Mouse (Mus musculus) B cell, adult 2 months (primary cell): ENCODE results near the gene Pbx3.

Experiments
- DNase-seq, 2 experiments: peaks; one replicate each; pipeline ENCODE4 v3.0.0; 2022

Pbx3 gene

DNA sequence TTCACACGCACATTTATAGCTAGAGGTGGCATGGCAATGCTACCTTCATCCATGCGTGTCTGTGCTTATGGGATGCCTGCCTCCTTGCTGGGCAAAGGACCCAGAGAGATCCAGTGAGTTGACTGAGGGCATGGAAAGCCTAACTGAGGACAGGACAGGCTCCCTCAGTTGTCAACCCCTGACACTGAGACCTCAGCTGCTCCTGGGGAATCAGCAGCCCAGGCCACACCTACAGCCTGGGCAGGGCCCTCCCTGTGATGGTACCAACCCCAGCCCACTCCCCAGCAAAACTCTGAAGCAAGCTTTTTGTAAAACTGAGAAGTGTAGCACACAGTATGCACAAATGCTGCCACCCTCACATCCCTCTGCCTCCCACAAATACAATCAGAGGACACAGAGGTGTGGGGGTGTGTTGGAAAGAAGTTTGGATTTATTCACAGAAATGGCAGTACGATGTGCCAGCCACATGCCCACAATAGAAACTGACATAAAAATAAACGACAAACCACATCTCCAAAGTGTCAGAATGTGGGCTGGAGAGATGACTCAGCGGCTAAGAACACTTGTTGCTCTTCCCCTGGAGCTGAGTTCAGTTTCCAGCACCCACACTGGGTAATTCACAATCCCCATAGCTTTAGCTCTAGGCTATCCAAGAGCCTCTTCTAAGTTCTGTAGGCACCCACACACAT is 233.3 kb downstream of the Pbx3 start:
- no peak for DNase-seq

DNA sequence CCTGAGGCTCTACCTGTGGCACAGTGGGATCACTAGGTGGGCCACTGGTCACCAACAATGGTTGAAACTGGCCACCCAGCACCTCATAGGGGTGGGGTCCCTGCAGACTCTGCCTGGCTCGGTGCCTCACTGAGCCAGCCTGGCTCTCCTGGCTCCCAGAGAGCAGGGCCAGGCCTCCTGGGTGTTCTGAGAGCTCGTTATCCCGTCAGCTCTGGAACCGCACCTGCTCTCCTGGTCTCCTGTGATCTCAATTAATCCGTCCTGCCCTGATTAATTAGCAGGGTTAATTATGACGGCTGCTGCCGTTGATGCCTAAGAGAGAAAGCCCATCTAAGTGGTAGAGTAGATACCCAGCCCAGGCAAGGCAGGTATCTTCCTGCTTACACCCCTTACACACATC is 237.6 kb downstream of the Pbx3 start:
- no peak for DNase-seq

DNA sequence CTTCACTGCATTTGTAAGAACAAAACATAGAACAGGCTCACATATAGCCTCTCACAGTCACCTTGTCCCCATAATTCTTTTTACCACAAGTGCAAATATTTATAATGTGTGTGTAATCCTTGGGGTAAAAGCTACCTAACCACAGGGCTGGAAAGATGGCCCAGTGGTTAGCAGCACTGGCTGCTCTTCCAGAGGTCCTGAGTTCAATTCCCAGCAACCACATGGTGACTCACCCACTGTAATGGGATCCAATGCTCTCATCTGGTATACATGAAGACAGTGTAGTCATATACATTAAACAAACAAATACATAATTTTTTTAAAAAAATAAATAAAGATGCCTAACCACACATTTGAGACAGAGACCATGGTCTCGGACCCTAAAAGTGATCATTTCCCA is 240.2 kb downstream of the Pbx3 start:
- DNase-seq: no peak

DNA sequence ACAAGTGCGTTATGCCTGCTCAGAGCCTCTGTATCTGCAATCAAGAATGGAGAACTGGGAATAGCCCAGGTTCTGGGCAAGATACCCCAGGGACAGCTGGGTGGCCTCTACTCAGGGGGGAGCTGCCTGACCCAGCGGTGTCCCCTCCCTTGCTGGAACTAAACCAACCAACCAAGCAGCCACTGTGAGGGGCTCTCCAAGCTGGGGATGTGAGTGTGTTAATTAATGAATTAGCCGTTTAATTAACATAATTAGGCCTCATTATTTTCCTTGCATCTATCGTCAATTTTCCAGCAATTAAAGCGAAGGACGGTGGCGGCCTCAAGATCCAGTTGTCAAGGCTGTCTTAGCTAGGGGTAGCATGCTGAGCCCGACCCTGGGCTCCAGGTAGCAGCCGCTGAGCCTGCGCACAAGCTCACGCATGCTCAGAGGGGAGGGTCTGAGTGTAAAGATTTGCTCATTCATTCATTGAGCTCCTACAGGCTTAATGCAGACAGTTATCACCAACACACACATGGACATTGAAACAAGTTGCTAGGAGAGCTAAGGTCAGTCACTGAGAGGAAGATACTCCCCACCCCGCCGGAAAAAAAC is 243.2 kb downstream of the Pbx3 start:
- DNase-seq: no peak

DNA sequence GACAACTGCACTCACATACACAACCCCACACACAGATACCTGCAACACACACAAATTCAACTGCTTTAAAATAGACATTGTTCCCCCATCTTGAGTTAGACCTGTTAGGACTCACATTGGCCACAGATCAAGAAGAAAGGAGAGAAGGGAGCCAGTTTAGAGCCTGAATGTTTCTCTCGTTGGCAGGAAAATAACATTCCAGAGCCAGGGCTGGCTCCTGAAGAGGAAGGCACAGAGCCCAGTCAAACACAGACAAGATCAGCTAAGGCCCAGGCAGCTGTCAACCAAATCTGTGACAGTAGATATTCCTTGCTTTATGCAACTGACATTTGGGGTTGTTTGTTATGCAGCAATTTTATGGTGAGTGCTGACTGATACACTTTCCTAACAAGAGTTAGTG is 245.1 kb downstream of the Pbx3 start:
- no peak for DNase-seq

DNA sequence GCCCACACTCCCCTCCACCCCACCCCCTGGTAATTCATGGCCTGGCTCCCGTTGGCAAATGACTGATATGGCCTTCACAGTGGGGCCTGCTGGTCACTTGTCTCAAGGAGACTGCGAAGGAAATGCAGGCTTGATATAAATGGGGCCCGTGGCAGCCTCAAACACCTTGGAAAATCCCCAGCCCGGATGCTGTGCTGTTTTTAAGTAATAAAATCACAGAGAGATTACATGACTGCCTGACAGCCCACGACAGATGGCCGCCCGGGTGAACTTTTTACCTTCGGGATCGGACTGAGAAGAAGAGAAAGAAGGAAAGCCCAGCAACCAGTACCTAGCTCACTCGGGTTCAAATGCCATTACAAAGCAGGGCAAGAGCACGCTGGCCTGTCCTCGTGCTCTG is 249.0 kb downstream of the Pbx3 start:
- DNase-seq: no peak
